Mouse (Mus musculus) embryonic facial prominence, embryonic 12.5 days (tissue): ENCODE data around the gene Cd33. TPM values are rescaled to one million over a fixed set of nuclear protein-coding genes. Genes with fewer than 3 reads are reported as not detected.
A peak's percentile ranks its signal among the peaks of the same experiment; 100 is the strongest.

ENCODE experiments used
- ATAC-seq: fragments of 200-750 bp; cut with Nextera tagmentation; 2 replicates; pipeline ENCODE4 v1.8.0; 2017; ENCODE audit not compliant: insufficient number of reproducible peaks, insufficient read depth, low FRiP score, low TSS enrichment
- H3K27ac ChIP-seq: fragments of 300-500 bp; sonication (generic); 2 replicates; pipeline ENCODE4 v1.5.1; 2016; ENCODE audit warnings: mild to moderate bottlenecking
- H3K27me3 ChIP-seq: fragments of 300-500 bp; sonication (generic); 2 replicates; pipeline ENCODE4 v1.6.1; 2016; ENCODE audit warnings: mild to moderate bottlenecking, moderate library complexity
- H3K36me3 ChIP-seq: fragments of 300-500 bp; sonication (generic); 2 replicates; pipeline ENCODE4 v1.6.1; 2016; ENCODE audit warnings: mild to moderate bottlenecking
- H3K4me1 ChIP-seq: fragments of 300-500 bp; sonication (generic); 2 replicates; pipeline ENCODE4 v1.6.1; 2016
- H3K4me2 ChIP-seq: fragments of 300-500 bp; sonication (generic); replicated peaks from 2 replicates; pipeline ENCODE4 v1.6.1; 2016; ENCODE audit warnings: mild to moderate bottlenecking, moderate library complexity
- H3K4me3 ChIP-seq: fragments of 300-500 bp; sonication (generic); 2 replicates; pipeline ENCODE4 v1.5.1; 2016; ENCODE audit warnings: mild to moderate bottlenecking
- H3K9ac ChIP-seq: fragments of 300-500 bp; sonication (generic); 2 replicates; pipeline ENCODE4 v1.6.1; 2016; ENCODE audit warnings: mild to moderate bottlenecking, moderate library complexity
- H3K9me3 ChIP-seq: fragments of 300-500 bp; sonication (generic); 2 replicates; pipeline ENCODE4 v1.6.1; 2016; ENCODE audit warnings: mild to moderate bottlenecking, moderate library complexity
- WGBS: fragments of 180-500 bp; shearing (Covaris S2); methylation state at CpG from one replicate; pipeline ENCODE4 v1.1.7; 2016; 5-methylcytosine and 5-hydroxymethylcytosine counted together
- polyA plus RNA-seq: library from polyadenylated mRNA; unstranded; fragments of >200 nt; fragmentation: Nextera tagmentation; extraction: Ambion mirVana; gene quantifications from 2 replicates; pipeline ENCODE4 v1.2.1, GENCODE M21; 2016

The Cd33 gene
- polyA plus RNA-seq, 1 experiment from 2014 or later = 1.1 TPM

DNA sequence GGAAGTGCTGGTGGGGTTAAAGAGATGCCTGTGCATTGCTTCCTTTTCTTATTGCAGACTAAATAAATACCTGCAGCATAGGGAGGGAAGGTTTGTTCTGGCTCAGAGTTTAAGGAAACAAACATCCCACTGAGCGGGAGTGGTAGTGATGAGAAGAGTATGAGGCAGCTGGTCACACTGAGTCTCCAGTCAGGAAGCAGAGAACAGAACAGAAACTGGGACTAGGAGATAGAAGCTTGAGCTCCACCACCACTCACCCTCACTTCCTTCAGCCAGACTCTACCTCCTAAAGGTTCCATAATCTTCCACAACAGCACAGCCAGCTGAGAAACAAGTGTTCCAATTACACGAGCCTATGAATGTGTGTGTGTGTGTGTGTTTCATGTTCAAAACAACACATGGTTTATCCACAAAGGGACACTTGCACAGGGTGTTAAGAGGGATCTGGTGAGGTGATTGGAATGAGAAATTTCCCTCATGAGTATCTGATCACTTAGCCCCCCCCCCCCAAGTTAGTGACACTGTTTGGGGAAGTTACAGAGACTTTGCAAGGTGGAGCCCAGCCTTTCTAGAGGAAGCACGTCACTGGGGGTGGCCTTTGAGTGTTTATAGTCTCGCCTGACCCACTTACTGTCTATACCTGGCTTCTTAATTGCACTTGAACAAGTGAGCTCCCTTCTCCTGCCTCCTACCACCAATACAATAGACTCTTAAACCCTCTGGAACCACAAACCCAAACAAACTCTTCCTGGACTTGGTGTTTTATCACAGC lies 32.3 kb downstream of the Cd33 start:
- ATAC-seq = no peak
- WGBS = 55% methylated on average over 4 of the region's 4 CpGs
- Histone ChIP-seq H3K4me1 (no peaks in the 10 kb centered on the region), H3K4me2 (no peak overlapping the region), H3K9ac (no peak overlapping the region), H3K4me3 (no peak overlapping the region), H3K27ac (no peak overlapping the region), H3K27me3 (no peaks in the 10 kb centered on the region), H3K9me3 (no peaks in the 10 kb centered on the region), H3K36me3 (no peaks in the 10 kb centered on the region)

DNA sequence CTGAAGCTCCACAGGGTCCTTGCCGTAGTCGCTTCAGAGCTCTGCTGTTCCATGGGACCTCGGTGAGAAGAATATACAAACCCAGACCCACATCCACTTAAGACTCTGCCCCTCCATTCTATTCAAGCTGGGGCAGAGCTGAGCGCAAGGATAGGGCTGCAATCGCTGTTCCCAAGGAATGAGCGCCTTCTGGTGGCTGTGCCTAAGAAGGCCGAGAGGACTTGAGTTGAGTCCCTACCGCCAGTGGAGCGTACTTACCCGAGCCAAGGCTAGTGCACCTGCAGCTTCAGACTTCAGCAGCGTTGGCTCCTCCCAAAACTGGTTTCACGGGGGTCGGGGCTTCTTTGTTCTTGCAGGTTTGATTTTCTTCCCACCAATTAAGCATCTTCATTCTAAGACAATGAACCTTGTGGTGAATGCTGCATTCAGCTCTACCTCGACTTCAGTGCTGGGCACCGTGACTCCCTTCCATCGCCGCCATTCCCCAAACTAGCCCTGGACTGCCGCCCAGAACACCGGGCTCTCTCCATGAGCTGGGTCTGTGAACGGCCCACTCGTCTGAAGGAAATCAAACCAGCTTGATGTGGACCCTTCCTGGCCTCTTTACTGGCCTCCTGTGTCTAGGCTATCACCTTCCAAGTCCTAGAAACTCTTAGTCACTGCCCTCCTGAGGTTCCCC lies 48.7 kb downstream of the Cd33 start:
- 16% methylated on average over 21 of the region's 21 CpGs for WGBS
- no peak overlapping the region for H3K4me3 ChIP-seq
- no peak for ATAC-seq
- H3K27me3 ChIP-seq = peaks cover 16% of the 10 kb centered on the region
- 0 out of 2 replicates have a peak, but pooled peaks cover 4% of the 10 kb centered on the region for H3K9me3 ChIP-seq
- no peak overlapping the region for H3K9ac ChIP-seq
- H3K27ac ChIP-seq = no peak overlapping the region
- H3K4me1 ChIP-seq = no peaks in the 10 kb centered on the region
- no peaks in the 10 kb centered on the region for H3K36me3 ChIP-seq
- H3K4me2 ChIP-seq = no peak overlapping the region

DNA sequence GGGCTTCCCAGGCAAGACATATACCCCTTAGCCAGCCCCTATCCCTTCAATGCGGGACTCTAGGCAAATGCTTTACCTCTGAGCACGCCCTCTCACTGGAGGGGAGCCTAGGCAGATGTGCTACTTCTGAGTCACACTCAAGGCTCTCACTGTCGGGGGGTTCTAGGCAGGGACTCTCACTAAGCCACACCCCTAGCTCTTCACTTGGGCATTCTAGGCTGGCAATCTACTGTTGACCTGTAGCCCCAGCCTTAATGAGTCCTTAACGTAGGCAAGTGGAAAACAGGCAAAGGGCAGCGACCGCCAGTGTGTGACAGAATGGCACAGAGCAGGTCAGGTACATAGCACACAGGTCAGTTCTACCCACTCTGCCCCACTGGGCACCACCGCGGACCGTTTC lies 53.4 kb downstream of the Cd33 start:
- Histone ChIP-seq H3K4me3 (no peak overlapping the region), H3K4me1 (0 out of 2 replicates have a peak, but pooled peaks cover 14% of the 10 kb centered on the region), H3K27ac (no peak overlapping the region), H3K9ac (no peak overlapping the region), H3K9me3 (no peaks in the 10 kb centered on the region), H3K27me3 (peaks cover 13% of the 10 kb centered on the region), H3K36me3 (no peaks in the 10 kb centered on the region), H3K4me2 (no peak overlapping the region)
- 63% methylated on average over 9 of the region's 9 CpGs for WGBS
- no peak for ATAC-seq

DNA sequence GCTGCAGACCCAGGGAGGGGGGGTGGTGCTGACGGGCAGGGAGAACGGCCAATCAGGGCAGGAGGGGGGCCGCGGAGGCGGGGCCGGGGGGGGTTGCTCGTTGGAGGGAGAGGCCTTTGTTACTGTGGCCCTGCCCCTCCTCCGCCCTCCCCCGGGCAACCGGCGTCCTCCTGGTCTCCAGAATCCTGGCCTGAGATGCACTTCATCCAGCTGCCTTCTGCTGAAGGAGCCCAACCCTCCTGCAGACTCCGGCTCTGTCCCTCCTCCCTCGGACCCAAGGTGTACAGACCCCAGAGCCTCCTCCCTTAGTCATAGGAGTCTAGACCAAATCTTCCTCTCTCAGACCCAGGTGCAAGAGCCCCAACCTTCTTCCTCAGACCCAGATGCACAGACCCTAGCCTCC lies 54.0 kb downstream of the Cd33 start:
- H3K36me3 ChIP-seq = no peaks in the 10 kb centered on the region
- peaks cover 7% of the 10 kb centered on the region; the same call in 1 of the 2 replicates for H3K27me3 ChIP-seq
- 0% methylated on average over 11 of the region's 13 CpGs for WGBS
- H3K27ac ChIP-seq = no peak overlapping the region
- ATAC-seq = peak; percentile 78
- peak overlapping the region; percentile 57 for H3K9ac ChIP-seq
- H3K4me1 ChIP-seq = 0 out of 2 replicates have a peak, but pooled peaks cover 14% of the 10 kb centered on the region
- peak overlapping the region; percentile 48 for H3K4me3 ChIP-seq
- no peaks in the 10 kb centered on the region for H3K9me3 ChIP-seq
- peak overlapping the region; percentile 58 for H3K4me2 ChIP-seq

GRCm38 (mm10) chr7:43489631-43490125 lies 54.5 kb downstream of the Cd33 start, which contains the start of gene Iglon5:
TSS of gene Iglon5 (minus strand) at chr7:43490075.
- WGBS = 1% methylated on average over 14 of the region's 41 CpGs
- peak; percentile 58; the same call in 1 of the 2 replicates for ATAC-seq
- Histone ChIP-seq H3K4me2 (peak within 1 kb of the TSS; percentile 58), H3K27me3 (0 out of 2 replicates have a peak, but pooled peaks cover 4% of the 10 kb centered on the region), H3K36me3 (no peaks in the 10 kb centered on the region), H3K4me3 (peak within 1 kb of the TSS; percentile 48), H3K9ac (peak within 1 kb of the TSS; percentile 57), H3K4me1 (0 out of 2 replicates have a peak, but pooled peaks cover 14% of the 10 kb centered on the region), H3K9me3 (no peaks in the 10 kb centered on the region), H3K27ac (no peak within 1 kb of the TSS)

DNA sequence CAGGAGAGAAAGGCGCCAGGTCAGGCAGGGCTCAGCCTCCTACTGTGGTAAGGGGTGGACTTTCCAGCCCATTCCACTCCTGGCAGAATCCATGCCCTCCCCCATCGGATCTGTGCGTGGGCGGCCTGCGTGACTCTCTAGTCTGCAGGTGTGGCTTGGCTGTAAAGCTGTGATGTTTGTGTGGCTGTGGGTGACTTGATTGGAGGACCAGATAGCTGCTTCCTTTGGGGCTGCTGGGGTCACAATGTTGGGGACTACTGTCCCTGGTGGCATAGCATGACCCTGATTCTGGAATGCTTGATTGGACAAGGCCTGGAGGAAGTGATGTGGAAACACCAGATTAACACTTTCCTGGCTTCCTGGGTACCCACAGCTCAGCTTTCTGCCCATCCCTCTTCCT lies 55.6 kb downstream of the Cd33 start:
- H3K27me3 ChIP-seq = 0 out of 2 replicates have a peak, but pooled peaks cover 4% of the 10 kb centered on the region
- no peaks in the 10 kb centered on the region for H3K9me3 ChIP-seq
- H3K36me3 ChIP-seq = no peaks in the 10 kb centered on the region
- WGBS = 32% methylated on average over 5 of the region's 5 CpGs
- H3K4me3 ChIP-seq = peak overlapping the region; percentile 48; the same call in 1 of the 2 replicates
- peak overlapping the region; percentile 58; the same call in 1 of the 2 replicates for H3K4me2 ChIP-seq
- H3K27ac ChIP-seq = no peak overlapping the region
- ATAC-seq = no peak
- H3K9ac ChIP-seq = peak overlapping the region; percentile 7; the same call in 1 of the 2 replicates
- 0 out of 2 replicates have a peak, but pooled peaks cover 14% of the 10 kb centered on the region for H3K4me1 ChIP-seq

DNA sequence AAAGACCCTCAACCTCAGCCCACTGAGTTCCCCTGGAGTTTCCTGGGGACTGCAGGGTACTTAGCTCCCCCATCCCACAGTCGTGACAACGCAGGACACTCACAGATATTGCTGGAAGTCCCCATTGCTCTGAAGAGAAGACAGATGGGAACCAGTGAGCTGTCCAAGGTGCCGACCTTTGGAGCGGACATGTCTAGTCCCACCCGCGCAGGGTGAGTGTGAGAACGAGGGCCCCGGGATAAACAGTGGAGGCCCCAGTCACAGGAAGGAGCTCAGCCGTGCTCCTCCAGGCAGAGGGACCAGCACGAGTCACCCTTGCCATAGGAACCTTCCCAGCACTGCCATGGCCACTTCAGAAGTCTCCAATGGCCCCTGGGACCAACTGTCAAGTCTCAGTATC lies 61.0 kb downstream of the Cd33 start:
- no peak overlapping the region for H3K4me2 ChIP-seq
- H3K4me3 ChIP-seq = no peak overlapping the region

GRCm38 (mm10) chr7:43482090-43482716 lies 62.0 kb downstream of the Cd33 start:
- no peak overlapping the region for H3K4me2 ChIP-seq
- H3K36me3 ChIP-seq = no peaks in the 10 kb centered on the region
- 64% methylated on average over 8 of the region's 8 CpGs for WGBS
- peaks cover 8% of the 10 kb centered on the region; the same call in 1 of the 2 replicates for H3K4me1 ChIP-seq
- H3K9me3 ChIP-seq = no peaks in the 10 kb centered on the region
- no peak for ATAC-seq
- H3K27me3 ChIP-seq = peaks cover 21% of the 10 kb centered on the region
- no peak overlapping the region for H3K4me3 ChIP-seq
- no peak overlapping the region for H3K27ac ChIP-seq
- no peak overlapping the region for H3K9ac ChIP-seq

More for the DNA sequence above, 61.0 kb downstream of the Cd33 start:
- Histone ChIP-seq H3K9me3 (no peaks in the 10 kb centered on the region), H3K9ac (no peak overlapping the region), H3K27ac (no peak overlapping the region), H3K27me3 (peaks cover 10% of the 10 kb centered on the region), H3K4me1 (peaks cover 8% of the 10 kb centered on the region; the same call in 1 of the 2 replicates), H3K36me3 (no peaks in the 10 kb centered on the region)
- WGBS = 11% methylated on average over 10 of the region's 10 CpGs
- ATAC-seq = no peak

- ATAC-seq = no peak
- H3K36me3 ChIP-seq = no peaks in the 10 kb centered on the region
- H3K27ac ChIP-seq = no peak overlapping the region
- no peak overlapping the region for H3K9ac ChIP-seq
- peaks cover 11% of the 10 kb centered on the region; the same call in 1 of the 2 replicates for H3K4me1 ChIP-seq
- 80% methylated on average over 3 of the region's 3 CpGs for WGBS
- H3K9me3 ChIP-seq = no peaks in the 10 kb centered on the region
- H3K27me3 ChIP-seq = peaks cover 31% of the 10 kb centered on the region
- H3K4me3 ChIP-seq = no peak overlapping the region
- no peak overlapping the region for H3K4me2 ChIP-seq
Observed at GRCm38 (mm10) chr7:43481191-43481590, 63.0 kb downstream of the Cd33 start.

GRCm38 (mm10) chr7:43476376-43476775 lies 67.9 kb downstream of the Cd33 start:
- no peak overlapping the region for H3K4me3 ChIP-seq
- H3K27ac ChIP-seq = no peak overlapping the region
- 6% methylated on average over 13 of the region's 13 CpGs for WGBS
- peaks cover 53% of the 10 kb centered on the region for H3K27me3 ChIP-seq
- H3K4me1 ChIP-seq = 0 out of 2 replicates have a peak, but pooled peaks cover 4% of the 10 kb centered on the region
- no peaks in the 10 kb centered on the region for H3K9me3 ChIP-seq
- 0 out of 2 replicates have a peak overlapping the region, but pooled peaks have one; percentile 13 for H3K4me2 ChIP-seq
- ATAC-seq = no peak
- H3K9ac ChIP-seq = no peak overlapping the region
- peaks cover 6% of the 10 kb centered on the region; the same call in 1 of the 2 replicates for H3K36me3 ChIP-seq

- Histone ChIP-seq H3K9me3 (no peaks in the 10 kb centered on the region), H3K4me1 (0 out of 2 replicates have a peak, but pooled peaks cover 4% of the 10 kb centered on the region), H3K36me3 (peaks cover 6% of the 10 kb centered on the region; the same call in 1 of the 2 replicates), H3K4me2 (no peak overlapping the region), H3K27me3 (peaks cover 53% of the 10 kb centered on the region), H3K4me3 (no peak overlapping the region), H3K9ac (no peak overlapping the region), H3K27ac (no peak overlapping the region)
- WGBS = 7% methylated on average over 23 of the region's 23 CpGs
- ATAC-seq = 0 out of 2 replicates have a peak, but pooled peaks have one; percentile 2
Observed at GRCm38 (mm10) chr7:43475706-43476105, 68.5 kb downstream of the Cd33 start.
